Mouse (Mus musculus) heart, adult 2 months (tissue): ENCODE data around the gene Upk3bl. TPM values are rescaled to one million over a fixed set of nuclear protein-coding genes. Genes with fewer than 3 reads are reported as not detected.

ENCODE experiments used
- DNase-seq, 2 experiments: peaks; one replicate each; pipeline ENCODE4 v3.0.0; 2021
- H3K27ac ChIP-seq: fragments of 200-600 bp; 2 replicates; pipeline ENCODE4 v1.8.1; 2022
- H3K27me3 ChIP-seq: fragments of 200-500 bp; 2 replicates; pipeline ENCODE4 v1.6.1; 2012; ENCODE audit warnings: mild to moderate bottlenecking, low read length, inconsistent platforms, mixed read lengths; ENCODE audit not compliant: control insufficient read depth, insufficient read depth
- H3K36me3 ChIP-seq: fragments of 200-500 bp; 2 replicates; pipeline ENCODE4 v1.6.1; 2012; ENCODE audit warnings: low read length, inconsistent platforms; ENCODE audit not compliant: control insufficient read depth, insufficient read depth
- H3K4me1 ChIP-seq: fragments of 200-500 bp; 2 replicates; pipeline ENCODE4 v1.6.1; 2011; ENCODE audit warnings: low read length; ENCODE audit not compliant: control insufficient read depth, insufficient read depth
- H3K4me3 ChIP-seq: fragments of 200-600 bp; 2 replicates; pipeline ENCODE4 v1.8.1; 2022
- H3K79me2 ChIP-seq: fragments of 200-500 bp; replicated peaks from 2 replicates; pipeline ENCODE4 v1.6.1; 2012; ENCODE audit warnings: mild to moderate bottlenecking, inconsistent platforms, low read length, moderate library complexity, mixed read lengths; ENCODE audit not compliant: control insufficient read depth, insufficient read depth
- H3K9ac ChIP-seq: fragments of 200-500 bp; 2 replicates; pipeline ENCODE4 v1.6.1; 2012; ENCODE audit warnings: low read depth, mild to moderate bottlenecking, control low read depth, inconsistent platforms, low read length, mixed read lengths
- CTCF ChIP-seq: fragments of 200-600 bp; IDR thresholded peaks from 2 replicates; pipeline ENCODE4 v1.8.1; 2022; ENCODE audit warnings: antibody characterized with exemption, mild to moderate bottlenecking, moderate library complexity
- EP300 ChIP-seq: fragments of 200-500 bp; IDR thresholded peaks from 2 replicates; pipeline ENCODE4 v1.6.1; 2011; ENCODE audit warnings: low read depth, low read length, control low read depth; ENCODE audit not compliant: insufficient read depth
- POLR2A ChIP-seq: fragments of 200-500 bp; IDR thresholded peaks from 2 replicates; pipeline ENCODE4 v1.6.1; 2011; ENCODE audit warnings: mild to moderate bottlenecking, low read depth, low read length, control low read depth; ENCODE audit not compliant: insufficient read depth
- WGBS: fragments of 180-500 bp; shearing (Covaris S2); methylation state at CpG from one replicate; pipeline ENCODE4 v1.1.7; 2018; 5-methylcytosine and 5-hydroxymethylcytosine counted together
- intact Hi-C: fragments of 180-260 bp; cut with DNase I; formaldehyde crosslinking; loops from one replicate; pipeline ENCODE4 v1.15.1; 2025
- polyA plus RNA-seq: library from polyadenylated mRNA; depleted of rRNA; stranded (reverse); fragments of >200 nt; gene quantifications from 2 replicates; pipeline ENCODE4 v1.2.3, GENCODE M21; 2012
- total RNA-seq, 2 experiments: library from RNA; stranded (reverse); gene quantifications; 2 replicates each; pipeline ENCODE4 v1.2.3; 2021

The Upk3bl gene
- total and polyA plus RNA-seq, 3 experiments = not detected

- TF ChIP-seq CTCF (no peak), POLR2A (no peak), EP300 (no peak)
- 78% methylated on average over 5 of the region's 5 CpGs for WGBS
Observed at GRCm38 (mm10) chr5:136075076-136075475, 20.8 kb downstream of the Upk3bl start.

GRCm38 (mm10) chr5:136076284-136076683 is 22.0 kb downstream of the Upk3bl start:
- TF ChIP-seq EP300 (no peak), POLR2A (no peak), CTCF (no peak)
- H3K27ac ChIP-seq = peak overlapping the region; percentile 72
- no peak overlapping the region for H3K9ac ChIP-seq
- no peak overlapping the region for H3K4me3 ChIP-seq
- H3K79me2 ChIP-seq = no peaks in the 10 kb centered on the region
- intact Hi-C loops = no loop called here
- 28% methylated on average over 7 of the region's 7 CpGs for WGBS
- no peaks in the 10 kb centered on the region for H3K36me3 ChIP-seq
- H3K4me1 ChIP-seq = peaks cover 3% of the 10 kb centered on the region
- no peaks in the 10 kb centered on the region for H3K27me3 ChIP-seq
- DNase-seq = no peak

More at GRCm38 (mm10) chr5:136075076-136075475, 20.8 kb downstream of the Upk3bl start:
- intact Hi-C loops = no loop called here
- no peaks in the 10 kb centered on the region for H3K79me2 ChIP-seq
- H3K9ac ChIP-seq = no peak overlapping the region
- H3K27me3 ChIP-seq = no peaks in the 10 kb centered on the region
- H3K36me3 ChIP-seq = no peaks in the 10 kb centered on the region
- no peak overlapping the region for H3K4me3 ChIP-seq
- H3K4me1 ChIP-seq = peaks cover 3% of the 10 kb centered on the region
- DNase-seq = no peak
- no peak overlapping the region for H3K27ac ChIP-seq

- Histone ChIP-seq H3K4me3 (no peak overlapping the region), H3K36me3 (no peaks in the 10 kb centered on the region), H3K4me1 (peaks cover 3% of the 10 kb centered on the region), H3K9ac (no peak overlapping the region), H3K27ac (peak overlapping the region; percentile 72), H3K27me3 (no peaks in the 10 kb centered on the region), H3K79me2 (no peaks in the 10 kb centered on the region)
- intact Hi-C loops = no loop called here
- WGBS = 34% methylated on average over 9 of the region's 9 CpGs
- DNase-seq = peak in 1 of 2 experiments; percentile 48
- TF ChIP-seq CTCF (no peak), POLR2A (no peak), EP300 (0 out of 2 replicates have a peak, but pooled peaks have one; percentile 13)
Observed at GRCm38 (mm10) chr5:136077001-136077550, 22.8 kb downstream of the Upk3bl start.

- Histone ChIP-seq H3K4me1 (peaks cover 3% of the 10 kb centered on the region), H3K4me3 (no peak overlapping the region), H3K27me3 (no peaks in the 10 kb centered on the region), H3K79me2 (no peaks in the 10 kb centered on the region), H3K9ac (no peak overlapping the region), H3K36me3 (no peaks in the 10 kb centered on the region), H3K27ac (no peak overlapping the region)
- intact Hi-C loops = no loop called here
- no peak for TF ChIP-seq POLR2A
- TF ChIP-seq EP300 = no peak
- TF ChIP-seq CTCF = no peak
- 97% methylated on average over 5 of the region's 5 CpGs for WGBS
- DNase-seq = no peak
Observed at GRCm38 (mm10) chr5:136078136-136078535, 23.8 kb downstream of the Upk3bl start.

GRCm38 (mm10) chr5:136082345-136082744 is 28.1 kb downstream of the Upk3bl start:
- H3K4me3 ChIP-seq = no peak overlapping the region
- peak; percentile 54 for TF ChIP-seq CTCF
- TF ChIP-seq POLR2A = no peak
- TF ChIP-seq EP300 = no peak
- no peaks in the 10 kb centered on the region for H3K79me2 ChIP-seq
- peaks cover 4% of the 10 kb centered on the region for H3K4me1 ChIP-seq
- no peak overlapping the region for H3K9ac ChIP-seq
- H3K27ac ChIP-seq = no peak overlapping the region
- WGBS = 81% methylated on average over 4 of the region's 4 CpGs
- no peak for DNase-seq
- intact Hi-C loops = no loop called here
- H3K36me3 ChIP-seq = no peaks in the 10 kb centered on the region
- H3K27me3 ChIP-seq = no peaks in the 10 kb centered on the region

- peaks cover 4% of the 10 kb centered on the region for H3K4me1 ChIP-seq
- H3K4me3 ChIP-seq = peak within 1 kb of the TSS; percentile 89
- peak within 1 kb of the TSS; percentile 81 for H3K9ac ChIP-seq
- H3K36me3 ChIP-seq = no peaks in the 10 kb centered on the region
- H3K27me3 ChIP-seq = no peaks in the 10 kb centered on the region
- no peak for TF ChIP-seq EP300
- peak; percentile 47 for TF ChIP-seq CTCF
- peak; percentile 56 for TF ChIP-seq POLR2A
- WGBS = under 1% methylated on average over 28 of the region's 28 CpGs
- H3K27ac ChIP-seq = peak within 1 kb of the TSS; percentile 60
- H3K79me2 ChIP-seq = no peaks in the 10 kb centered on the region
- intact Hi-C loops = loop anchor here (2.0 kb wide), 1 partner anchor 33 kb away; the partner anchor contains the start of gene Polr2j
- DNase-seq = peak; percentile 92 to 96
Observed at GRCm38 (mm10) chr5:136083669-136084107, 29.4 kb downstream of the Upk3bl start, which contains the start of gene Rasa4. TSS of gene Rasa4 (plus strand) at chr5:136083916.
